Mouse (Mus musculus): Measurements from ENCODE around the gene Ankrd13b.

DNA sequence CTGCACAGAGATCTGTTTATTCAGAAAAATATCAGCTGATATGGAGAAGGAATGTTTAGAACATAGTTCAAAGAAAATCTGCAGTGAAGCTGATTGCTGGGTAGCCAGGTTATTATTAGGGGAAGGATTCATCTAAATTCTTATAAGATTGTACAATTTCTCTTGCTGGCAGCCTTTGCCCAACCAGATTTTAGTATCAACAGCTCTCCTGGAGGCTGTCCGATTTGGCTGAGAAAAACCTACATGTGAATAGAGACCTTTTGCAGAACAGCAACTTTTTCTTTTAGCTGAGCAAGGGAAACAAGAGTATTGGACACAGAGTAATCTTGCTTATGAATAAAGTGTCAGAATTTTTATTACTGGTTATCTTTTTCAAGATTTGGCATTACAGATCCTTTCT, 61.0 kb downstream of the Ankrd13b start:
- TF ChIP-seq CTCF (IDR thresholded peaks at IDR 0.05; ENCODE audit: insufficient read depth, low read depth, low read length): no peak
- no peak for TF ChIP-seq POLR2A (IDR thresholded peaks at IDR 0.05; ENCODE audit: insufficient read depth, low read depth, low read length)
